Mouse (Mus musculus) limb, embryonic 14.5 days (tissue): ENCODE measurements around the gene Slc22a22. TPM values are rescaled to one million over a fixed set of nuclear protein-coding genes. Genes with fewer than 3 reads are reported as not detected.
"Not testable (repeated sequence)": the region's sequence is repeated elsewhere in the genome, so short reads cannot be mapped to it uniquely, and the experiment has no call there.

Experiments used
- ATAC-seq: fragments of 200-750 bp; cut with Nextera tagmentation; 2 replicates; pipeline ENCODE4 v1.8.0; 2017; ENCODE audit warnings: low read depth, moderate number of reproducible peaks, moderate TSS enrichment; ENCODE audit not compliant: low FRiP score
- DNase-seq: peaks from one replicate; pipeline ENCODE4 v3.0.0-alpha.2; 2015; ENCODE audit warnings: low spot score
- H3K27ac ChIP-seq: fragments of 300-500 bp; sonication (generic); replicated peaks from 2 replicates; pipeline ENCODE4 v1.5.1; 2014; ENCODE audit warnings: low read depth, mild to moderate bottlenecking, low read length, moderate library complexity, mixed read lengths
- H3K27me3 ChIP-seq: fragments of 300-500 bp; sonication (generic); 2 replicates; pipeline ENCODE4 v1.6.1; 2014; ENCODE audit warnings: low read length, mixed read lengths; ENCODE audit not compliant: control insufficient read depth, insufficient read depth
- H3K36me3 ChIP-seq: fragments of 300-500 bp; sonication (generic); 2 replicates; pipeline ENCODE4 v1.6.1; 2014; ENCODE audit warnings: mild to moderate bottlenecking, low read length, moderate library complexity, mixed read lengths; ENCODE audit not compliant: control insufficient read depth, insufficient read depth
- H3K4me1 ChIP-seq: fragments of 300-500 bp; sonication (generic); 2 replicates; pipeline ENCODE4 v1.6.1; 2014; ENCODE audit warnings: antibody characterized with exemption, low read length, mixed read lengths; ENCODE audit not compliant: control insufficient read depth, insufficient read depth
- H3K4me2 ChIP-seq: fragments of 300-500 bp; sonication (generic); replicated peaks from 2 replicates; pipeline ENCODE4 v1.6.1; 2014; ENCODE audit warnings: low read depth, mild to moderate bottlenecking, low read length, moderate library complexity; ENCODE audit not compliant: severe bottlenecking
- H3K4me3 ChIP-seq: fragments of 300-500 bp; sonication (generic); replicated peaks from 2 replicates; pipeline ENCODE4 v1.5.1; 2014; ENCODE audit warnings: low read length
- H3K9ac ChIP-seq: fragments of 300-500 bp; sonication (generic); 2 replicates; pipeline ENCODE4 v1.6.1; 2014; ENCODE audit warnings: mild to moderate bottlenecking, low read depth, low read length, moderate library complexity; ENCODE audit not compliant: severe bottlenecking
- H3K9me3 ChIP-seq: fragments of 300-500 bp; sonication (generic); 2 replicates; pipeline ENCODE4 v1.6.1; 2016; ENCODE audit warnings: low read length; ENCODE audit not compliant: control insufficient read depth
- POLR2A ChIP-seq: fragments of 200-500 bp; IDR thresholded peaks from 2 replicates; pipeline ENCODE4 v1.8.0; 2012; ENCODE audit warnings: inconsistent platforms, mild to moderate bottlenecking, moderate library complexity, borderline replicate concordance; ENCODE audit not compliant: insufficient read depth, insufficient read length; ENCODE audit errors: extremely low read depth
- WGBS: fragments of 180-500 bp; shearing (Covaris S2); extraction: QIAGEN DNeasy Blood & Tissue Kit; methylation state at CpG from one replicate; pipeline ENCODE4 v1.1.7; 2014; 5-methylcytosine and 5-hydroxymethylcytosine counted together
- polyA plus RNA-seq, 2 experiments: library from polyadenylated mRNA; depleted of rRNA in 1 of 2; stranded (reverse) in 1 of 2; unstranded in 1 of 2; fragments of >200 nt; fragmentation: Nextera tagmentation in 1 of 2; extraction: Ambion mirVana in 1 of 2; gene quantifications; 2 replicates each; pipeline versions ENCODE4 v1.2.1 to v1.2.3; 2012 to 2014

Slc22a22 gene
- polyA plus RNA-seq, 2 experiments: 0.08 to 0.13 TPM

- H3K36me3 ChIP-seq: no peaks in the 10 kb centered on the region
- no peak for TF ChIP-seq POLR2A
- 85% methylated on average over 2 of the region's 2 CpGs for WGBS
- H3K4me1 ChIP-seq: no peaks in the 10 kb centered on the region
- no peak overlapping the region for H3K9ac ChIP-seq
- H3K27ac ChIP-seq: no peak overlapping the region
- peaks cover 4% of the 10 kb centered on the region; the same call in 1 of the 2 replicates for H3K9me3 ChIP-seq
- H3K4me2 ChIP-seq: no peak overlapping the region
- DNase-seq: no peak
- H3K4me3 ChIP-seq: no peak overlapping the region
- no peak for ATAC-seq
- no peaks in the 10 kb centered on the region for H3K27me3 ChIP-seq
These were observed 160.9 kb downstream of the Slc22a22 start for GRCm38 (mm10) chr15:57316486-57316885.

- Histone ChIP-seq H3K9ac (no peak overlapping the region), H3K4me2 (no peak overlapping the region), H3K4me3 (no peak overlapping the region), H3K9me3 (no peaks in the 10 kb centered on the region), H3K27me3 (no peaks in the 10 kb centered on the region), H3K4me1 (no peaks in the 10 kb centered on the region), H3K27ac (no peak overlapping the region), H3K36me3 (no peaks in the 10 kb centered on the region)
- TF ChIP-seq POLR2A: no peak
- 58% methylated on average over 1 of the region's 1 CpGs for WGBS
- no peak for ATAC-seq
- DNase-seq: no peak
These were observed 174.7 kb downstream of the Slc22a22 start for GRCm38 (mm10) chr15:57302710-57303109.

GRCm38 (mm10) chr15:57278505-57278904 is 198.9 kb downstream of the Slc22a22 start:
- no peak for DNase-seq
- WGBS: 37% methylated on average over 1 of the region's 1 CpGs
- H3K4me3 ChIP-seq: no peak overlapping the region
- H3K9ac ChIP-seq: no peak overlapping the region
- no peaks in the 10 kb centered on the region for H3K36me3 ChIP-seq
- no peaks in the 10 kb centered on the region for H3K9me3 ChIP-seq
- no peak for ATAC-seq
- TF ChIP-seq POLR2A: no peak
- no peaks in the 10 kb centered on the region for H3K4me1 ChIP-seq
- no peak overlapping the region for H3K4me2 ChIP-seq
- no peak overlapping the region for H3K27ac ChIP-seq
- no peaks in the 10 kb centered on the region for H3K27me3 ChIP-seq

GRCm38 (mm10) chr15:57276411-57276810 is 201.0 kb downstream of the Slc22a22 start:
- Histone ChIP-seq H3K27ac (no peak overlapping the region), H3K9ac (no peak overlapping the region), H3K4me1 (no peaks in the 10 kb centered on the region), H3K4me2 (no peak overlapping the region), H3K9me3 (no peaks in the 10 kb centered on the region), H3K4me3 (no peak overlapping the region), H3K27me3 (no peaks in the 10 kb centered on the region), H3K36me3 (no peaks in the 10 kb centered on the region)
- ATAC-seq: no peak
- peak; percentile 56 for DNase-seq
- no peak for TF ChIP-seq POLR2A

- not testable (repeated sequence) for H3K9me3 ChIP-seq, H3K27ac ChIP-seq, H3K4me1 ChIP-seq, ATAC-seq, DNase-seq, H3K4me3 ChIP-seq, H3K36me3 ChIP-seq, H3K27me3 ChIP-seq, H3K9ac ChIP-seq, H3K4me2 ChIP-seq
- WGBS: 89% methylated on average over 1 of the region's 1 CpGs
These were observed 237.4 kb downstream of the Slc22a22 start for GRCm38 (mm10) chr15:57240061-57240460.

GRCm38 (mm10) chr15:57230439-57230838 is 247.0 kb downstream of the Slc22a22 start:
- H3K9me3 ChIP-seq: no peaks in the 10 kb centered on the region
- ATAC-seq (no peak), DNase-seq (no peak)
- H3K27ac ChIP-seq: no peak overlapping the region
- no peaks in the 10 kb centered on the region for H3K36me3 ChIP-seq
- no peak overlapping the region for H3K4me2 ChIP-seq
- TF ChIP-seq POLR2A: no peak
- H3K4me1 ChIP-seq: no peaks in the 10 kb centered on the region
- no peak overlapping the region for H3K9ac ChIP-seq
- no peaks in the 10 kb centered on the region for H3K27me3 ChIP-seq
- no peak overlapping the region for H3K4me3 ChIP-seq
